Mouse (Mus musculus) C2C12 (cell line): ENCODE measurements around the gene Mmp17.

Source experiments
- CTCF ChIP-seq: IDR thresholded peaks from one replicate; pipeline ENCODE4 v1.5.1; 2011; ENCODE audit not compliant: control insufficient read depth, insufficient read depth, insufficient read length
- FOSL1 ChIP-seq: IDR thresholded peaks from one replicate; pipeline ENCODE4 v1.8.0; 2011; ENCODE audit warnings: mild to moderate bottlenecking, low read length; ENCODE audit not compliant: poor library complexity, insufficient read depth, severe bottlenecking
- MAX ChIP-seq: IDR thresholded peaks from one replicate; pipeline ENCODE4 v1.6.1; 2011; ENCODE audit warnings: mild to moderate bottlenecking, control low read depth
- MYOD1 ChIP-seq: IDR thresholded peaks from one replicate; pipeline ENCODE4 v1.6.1; 2011; ENCODE audit warnings: low read depth; ENCODE audit not compliant: control insufficient read depth, insufficient read length
- MYOG ChIP-seq: IDR thresholded peaks from one replicate; pipeline ENCODE4 v1.6.1; 2011; ENCODE audit not compliant: control insufficient read depth, insufficient read length; ENCODE audit errors: extremely low read depth
- USF1 ChIP-seq: IDR thresholded peaks from one replicate; pipeline ENCODE4 v1.6.1; 2011; ENCODE audit warnings: low read depth, mild to moderate bottlenecking, control low read depth, moderate library complexity

- TF ChIP-seq CTCF = no peak
- no peak for TF ChIP-seq USF1
- no peak for TF ChIP-seq MAX
- no peak for TF ChIP-seq FOSL1
- no peak for TF ChIP-seq MYOG
- TF ChIP-seq MYOD1 = no peak
These were observed 74.0 kb downstream of the Mmp17 start for GRCm38 (mm10) chr5:129657931-129658330.
